Mouse (Mus musculus) liver, embryonic 14.5 days (tissue): ENCODE results near the gene Wdr5b. TPM values are rescaled to one million over a fixed set of nuclear protein-coding genes. Genes with fewer than 3 reads are reported as not detected.

Experiments
- ATAC-seq: fragments of 200-750 bp; cut with Nextera tagmentation; 2 replicates; pipeline ENCODE4 v1.8.0; 2017; ENCODE audit warnings: moderate number of reproducible peaks, mild to moderate bottlenecking, moderate library complexity; ENCODE audit not compliant: insufficient read depth
- DNase-seq, 3 experiments: peaks; one replicate each; pipeline ENCODE4 v3.0.0-alpha.2; 2012 to 2013; ENCODE audit warnings: low read depth in 3 of 3, low spot score in 3 of 3
- H3K27ac ChIP-seq: fragments of 300-500 bp; sonication (generic); 2 replicates; pipeline ENCODE4 v1.5.1; 2014; ENCODE audit warnings: moderate library complexity, mild to moderate bottlenecking, control low read depth, inconsistent platforms
- H3K27me3 ChIP-seq: fragments of 300-500 bp; sonication (generic); 2 replicates; pipeline ENCODE4 v1.6.1; 2014; ENCODE audit warnings: mild to moderate bottlenecking, low read length, moderate library complexity; ENCODE audit not compliant: control insufficient read depth, insufficient read depth
- H3K36me3 ChIP-seq: fragments of 300-500 bp; sonication (generic); replicated peaks from 2 replicates; pipeline ENCODE4 v1.6.1; 2014; ENCODE audit warnings: low read depth; ENCODE audit not compliant: control insufficient read depth, insufficient read depth
- H3K4me1 ChIP-seq, 2 experiments: fragments of 200-500 bp in 1 of 2; fragments of 300-500 bp in 1 of 2; sonication (generic) in 1 of 2; replicated peaks; 2 replicates each; pipeline ENCODE4 v1.6.1; 2012 to 2014; ENCODE audit warnings: antibody characterized with exemption in 1 of 2, inconsistent platforms in 1 of 2, low read length in 1 of 2; ENCODE audit not compliant: control insufficient read depth in 2 of 2, insufficient read depth in 2 of 2
- H3K4me2 ChIP-seq: fragments of 300-500 bp; sonication (generic); 2 replicates; pipeline ENCODE4 v1.6.1; 2014; ENCODE audit warnings: low read depth, mild to moderate bottlenecking, control low read depth, moderate library complexity
- H3K4me3 ChIP-seq, 2 experiments: fragments of 200-500 bp in 1 of 2; fragments of 300-500 bp in 1 of 2; sonication (generic) in 1 of 2; 2 replicates each; pipeline ENCODE4 v1.5.1; 2012 to 2014; ENCODE audit warnings: low read depth in 2 of 2, low read length in 2 of 2, mild to moderate bottlenecking in 2 of 2, control low read depth in 1 of 2, inconsistent platforms in 1 of 2, moderate library complexity in 1 of 2; ENCODE audit not compliant: insufficient read depth in 1 of 2
- H3K9ac ChIP-seq: fragments of 300-500 bp; sonication (generic); replicated peaks from 2 replicates; pipeline ENCODE4 v1.6.1; 2014; ENCODE audit warnings: mild to moderate bottlenecking, control low read depth, moderate library complexity
- H3K9me3 ChIP-seq: fragments of 300-500 bp; sonication (generic); 2 replicates; pipeline ENCODE4 v1.6.1; 2016; ENCODE audit warnings: low read length, mixed read lengths; ENCODE audit not compliant: control insufficient read depth
- CTCF ChIP-seq: IDR thresholded peaks from 2 replicates; pipeline ENCODE4 v1.5.1; 2016; ENCODE audit warnings: antibody characterized with exemption, low read depth, control low read depth
- EP300 ChIP-seq: IDR thresholded peaks from 2 replicates; pipeline ENCODE4 v1.6.1; 2016; ENCODE audit warnings: antibody characterized with exemption, low read depth
- WGBS: fragments of 180-500 bp; shearing (Covaris S2); extraction: QIAGEN DNeasy Blood & Tissue Kit; methylation state at CpG from one replicate; pipeline ENCODE4 v1.1.7; 2014; ENCODE audit not compliant: insufficient replicate concordance; 5-methylcytosine and 5-hydroxymethylcytosine counted together
- polyA plus RNA-seq, 2 experiments: library from polyadenylated mRNA; depleted of rRNA in 1 of 2; stranded (reverse) in 1 of 2; unstranded in 1 of 2; fragments of >200 nt; fragmentation: Nextera tagmentation in 1 of 2; extraction: Ambion mirVana in 1 of 2; gene quantifications; 2 replicates each; pipeline versions ENCODE4 v1.2.1 to v1.2.3; 2012 to 2014

The Wdr5b gene
- polyA plus RNA-seq, 2 experiments, result 2.3 to 2.9 TPM

- H3K27ac ChIP-seq, result no peak overlapping the region
- DNase-seq (no peak), ATAC-seq (no peak)
- TF ChIP-seq CTCF, result 0 out of 2 replicates have a peak, but pooled peaks have one; percentile 14
- TF ChIP-seq EP300, result no peak
- no peak overlapping the region for H3K4me2 ChIP-seq
- no peak overlapping the region for H3K4me3 ChIP-seq
- H3K36me3 ChIP-seq, result no peaks in the 10 kb centered on the region; the same call in 1 of the 2 replicates
- no peaks in the 10 kb centered on the region for H3K9me3 ChIP-seq
- H3K9ac ChIP-seq, result no peak overlapping the region
- H3K4me1 ChIP-seq, result peaks cover 0 to 7% of the 10 kb centered on the region in 2 experiments; a peak in 1 of 4 replicates
- 72% methylated on average over 8 of the region's 8 CpGs for WGBS
- no peaks in the 10 kb centered on the region for H3K27me3 ChIP-seq
Measured at GRCm38 (mm10) chr16:36089850-36090616, 49.0 kb downstream of the Wdr5b start.

GRCm38 (mm10) chr16:36090785-36091509 is 50.0 kb downstream of the Wdr5b start:
- Histone ChIP-seq H3K9ac (no peak overlapping the region), H3K4me2 (no peak overlapping the region), H3K36me3 (no peaks in the 10 kb centered on the region; the same call in 1 of the 2 replicates), H3K27me3 (no peaks in the 10 kb centered on the region), H3K9me3 (no peaks in the 10 kb centered on the region), H3K27ac (no peak overlapping the region), H3K4me3 (no peak overlapping the region), H3K4me1 (peaks cover 0 to 7% of the 10 kb centered on the region in 2 experiments; a peak in 1 of 4 replicates)
- TF ChIP-seq CTCF (no peak), EP300 (no peak)
- ATAC-seq (no peak), DNase-seq (no peak)
- 86% methylated on average over 11 of the region's 11 CpGs for WGBS

Other genes starting within 250 kb of the Wdr5b start
- gene Parp14, start 169.6 kb upstream of the Wdr5b start, polyA plus RNA-seq (2012; rRNA removed), result 0.65 and 1.1 TPM in 2 replicates
- gene Parp14, start 169.6 kb upstream of the Wdr5b start, polyA plus RNA-seq (2014; fragmentation: Nextera tagmentation; extraction: Ambion mirVana), result 0.88 and 0.97 TPM in 2 replicates
- gene Parp9, start 102.7 kb upstream of the Wdr5b start, polyA plus RNA-seq (2012; rRNA removed), result 2.8 and 4.3 TPM in 2 replicates
- gene Parp9, start 102.7 kb upstream of the Wdr5b start, polyA plus RNA-seq (2014; fragmentation: Nextera tagmentation; extraction: Ambion mirVana), result 6.9 and 7.6 TPM in 2 replicates
- 1.5 and 1.9 TPM in 2 replicates for gene Dtx3l, start 102.0 kb upstream of the Wdr5b start, polyA plus RNA-seq (2012; rRNA removed)
- 3.2 and 3.5 TPM in 2 replicates for gene Dtx3l, start 102.0 kb upstream of the Wdr5b start, polyA plus RNA-seq (2014; fragmentation: Nextera tagmentation; extraction: Ambion mirVana)
- 7.7 and 10.9 TPM in 2 replicates for gene Kpna1, start 62.4 kb upstream of the Wdr5b start, polyA plus RNA-seq (2012; rRNA removed)
- 35.0 and 36.1 TPM in 2 replicates for gene Kpna1, start 62.4 kb upstream of the Wdr5b start, polyA plus RNA-seq (2014; fragmentation: Nextera tagmentation; extraction: Ambion mirVana)
- gene Fam162a, start 30.4 kb downstream of the Wdr5b start, polyA plus RNA-seq (2012; rRNA removed), result 35.8 and 76.4 TPM in 2 replicates
- gene Fam162a, start 30.4 kb downstream of the Wdr5b start, polyA plus RNA-seq (2014; fragmentation: Nextera tagmentation; extraction: Ambion mirVana), result 187 and 221 TPM in 2 replicates
- 19.1 and 52.5 TPM in 2 replicates for gene Ccdc58, start 30.5 kb downstream of the Wdr5b start, polyA plus RNA-seq (2012; rRNA removed)
- gene Ccdc58, start 30.5 kb downstream of the Wdr5b start, polyA plus RNA-seq (2014; fragmentation: Nextera tagmentation; extraction: Ambion mirVana), result 44.0 and 46.0 TPM in 2 replicates
- not detected in 2 replicates for gene Csta1, start 90.1 kb downstream of the Wdr5b start, polyA plus RNA-seq (2012; rRNA removed)
- not detected in 2 replicates for gene Csta1, start 90.1 kb downstream of the Wdr5b start, polyA plus RNA-seq (2014; fragmentation: Nextera tagmentation; extraction: Ambion mirVana)
- gene Stfa2l1, start 115.6 kb downstream of the Wdr5b start, polyA plus RNA-seq (2012; rRNA removed), result 22.8 and 30.9 TPM in 2 replicates
- gene Stfa2l1, start 115.6 kb downstream of the Wdr5b start, polyA plus RNA-seq (2014; fragmentation: Nextera tagmentation; extraction: Ambion mirVana), result 15.7 and 26.8 TPM in 2 replicates
- 54.8 and 77.9 TPM in 2 replicates for gene Gm5483, start 143.0 kb downstream of the Wdr5b start, polyA plus RNA-seq (2012; rRNA removed)
- gene Gm5483, start 143.0 kb downstream of the Wdr5b start, polyA plus RNA-seq (2014; fragmentation: Nextera tagmentation; extraction: Ambion mirVana), result 99.6 and 124 TPM in 2 replicates
- gene Gm5416, start 169.2 kb downstream of the Wdr5b start, polyA plus RNA-seq (2012; rRNA removed), result 0.81 TPM in 1 of 2 replicates, not detected in the other
- gene Gm5416, start 169.2 kb downstream of the Wdr5b start, polyA plus RNA-seq (2014; fragmentation: Nextera tagmentation; extraction: Ambion mirVana), result 1.7 and 2.9 TPM in 2 replicates
- 1.3 and 2.5 TPM in 2 replicates for gene 2010005H15Rik, start 180.3 kb downstream of the Wdr5b start, polyA plus RNA-seq (2012; rRNA removed)
- 4.8 and 7.3 TPM in 2 replicates for gene 2010005H15Rik, start 180.3 kb downstream of the Wdr5b start, polyA plus RNA-seq (2014; fragmentation: Nextera tagmentation; extraction: Ambion mirVana)
- 60.2 and 101 TPM in 2 replicates for gene Stfa1, start 235.8 kb downstream of the Wdr5b start, polyA plus RNA-seq (2012; rRNA removed)
- 276 and 425 TPM in 2 replicates for gene Stfa1, start 235.8 kb downstream of the Wdr5b start, polyA plus RNA-seq (2014; fragmentation: Nextera tagmentation; extraction: Ambion mirVana)